Comparison of ENCODE assay signal across 13 mouse cellular contexts in genomic region chr3:69485756-69486155, GRCm38 (mm10).
DNase-seq lines count a peak whose midpoint lies in the region; ATAC-seq and TF ChIP-seq lines count a peak whose summit lies in the region.
"Had no signal": no experiment of that assay in that cellular context is flagged by ENCODE, and none has a peak within 500 bp of the region (broad histone marks: within the 10 kb centered on the region; RNA-seq: fewer than 3 reads in every experiment).

No protein-coding gene starts in this region.

- H3K9ac ChIP-seq in lung, embryonic 14.5 days: no peak overlapping the region
- no peak overlapping the region for H3K9ac ChIP-seq in stomach, postnatal 0 days (ENCODE audit: low read length)
- H3K9ac ChIP-seq: embryonic facial prominence, embryonic 13.5 days; liver, embryonic 14.5 days had no signal

- H3K36me3 ChIP-seq in lung, embryonic 14.5 days (ENCODE audit: insufficient read depth): no peaks in the 10 kb centered on the region
- H3K36me3 ChIP-seq in stomach, postnatal 0 days (ENCODE audit: control insufficient read depth, insufficient read depth, low read length): no peaks in the 10 kb centered on the region
- H3K36me3 ChIP-seq: embryonic facial prominence, embryonic 13.5 days had no signal

- H3K27ac ChIP-seq in lung, embryonic 14.5 days (ENCODE audit: low read depth): no peak overlapping the region
- H3K27ac ChIP-seq in stomach, postnatal 0 days (replicated peaks): no peak overlapping the region
- H3K27ac ChIP-seq: embryonic facial prominence, embryonic 13.5 days; liver, embryonic 14.5 days had no signal

- WGBS in lung, embryonic 14.5 days: 51% methylated on average over 2 of the region's 2 CpGs
- WGBS in stomach, postnatal 0 days: 30% methylated on average over 2 of the region's 2 CpGs

- peak; percentile 23 for DNase-seq in lung, embryonic 14.5 days
- no peak for DNase-seq in lung, postnatal 36 days
- peak; percentile 56 for DNase-seq in adipocyte (ENCODE audit: low spot score)
- DNase-seq in fat pad, adult 2 months (ENCODE audit: extremely low read depth, low read depth, low spot score): peak; percentile 52
- no peak for DNase-seq in stomach, postnatal 0 days (ENCODE audit: low spot score)
- no peak for DNase-seq in thymus, postnatal 25 days
- DNase-seq: heart, postnatal 10 days; right cerebral cortex, postnatal 25 days; thymus, postnatal 4 days had no signal

- H3K4me1 ChIP-seq in lung, embryonic 14.5 days (ENCODE audit: insufficient read depth): no peaks in the 10 kb centered on the region
- no peaks in the 10 kb centered on the region for H3K4me1 ChIP-seq in stomach, postnatal 0 days (replicated peaks; ENCODE audit: control insufficient read depth, insufficient read depth)

- no peak for TF ChIP-seq CTCF in lung, embryonic 14.5 days (IDR thresholded peaks at IDR 0.05; ENCODE audit: low read depth)
- peak; percentile 28 for TF ChIP-seq CTCF in stomach, postnatal 0 days (IDR thresholded peaks at IDR 0.05; ENCODE audit: low read depth)

- no peak overlapping the region for H3K4me2 ChIP-seq in lung, embryonic 14.5 days
- H3K4me2 ChIP-seq in stomach, postnatal 0 days (replicated peaks; ENCODE audit: low read depth): no peak overlapping the region
- H3K4me2 ChIP-seq: embryonic facial prominence, embryonic 13.5 days had no signal

- H3K4me3 ChIP-seq in lung, embryonic 14.5 days (ENCODE audit: low read depth, low read length): no peak overlapping the region
- no peak overlapping the region for H3K4me3 ChIP-seq in stomach, postnatal 0 days (ENCODE audit: low read depth, low read length)
- H3K4me3 ChIP-seq: embryonic facial prominence, embryonic 13.5 days had no signal

- 0 out of 2 replicates have a peak, but pooled peaks have one; percentile 41 for ATAC-seq in lung, embryonic 14.5 days (ENCODE audit: insufficient read depth)
- ATAC-seq in stomach, postnatal 0 days (ENCODE audit: low FRiP score, low TSS enrichment): peak; percentile 32; the same call in 1 of the 2 replicates
- no peak for ATAC-seq in megakaryocyte-erythroid progenitor cell, adult 5-6 weeks (replicated peaks; ENCODE audit: low FRiP score, low TSS enrichment, poor library complexity, severe bottlenecking)
- ATAC-seq: hindbrain, embryonic 16.5 days had no signal

- no peaks in the 10 kb centered on the region for H3K9me3 ChIP-seq in lung, embryonic 14.5 days (ENCODE audit: low read depth, low read length)
- H3K9me3 ChIP-seq in stomach, postnatal 0 days (ENCODE audit: control insufficient read depth, low read length): no peaks in the 10 kb centered on the region
- H3K9me3 ChIP-seq: embryonic facial prominence, embryonic 13.5 days had no signal

- no peaks in the 10 kb centered on the region for H3K27me3 ChIP-seq in lung, embryonic 14.5 days (ENCODE audit: insufficient read depth, low read length)
- no peaks in the 10 kb centered on the region for H3K27me3 ChIP-seq in stomach, postnatal 0 days (ENCODE audit: control insufficient read depth, insufficient read depth, low read length)
- H3K27me3 ChIP-seq: embryonic facial prominence, embryonic 13.5 days had no signal

- TF ChIP-seq EP300 in stomach, postnatal 0 days (optimal IDR thresholded peaks at IDR 0.05): no peak

Comparison
In these comparisons a context has a peak if more than half of its experiments do, and no peak if none do; other contexts are left out.
1. DNase-seq: peak in lung, embryonic 14.5 days (single experiment), adipocyte (single experiment) and fat pad, adult 2 months (single experiment); none in lung, postnatal 36 days (single experiment), stomach, postnatal 0 days (single experiment) and thymus, postnatal 25 days (single experiment).